Mouse (Mus musculus) MEL (cell line): ENCODE results near the gene Rtl1.

ENCODE experiments used
- CTCF ChIP-seq, 3 experiments: IDR thresholded peaks in 2 of 3; conservative IDR thresholded peaks in 1 of 3; 2 replicates each; pipeline ENCODE4 v1.5.1; 2011 to 2012; ENCODE audit warnings: low read length in 3 of 3, low read depth in 2 of 3, mild to moderate bottlenecking in 2 of 3, improper control_type of control experiment in 1 of 3, inconsistent platforms in 1 of 3, mixed read lengths in 1 of 3, moderate library complexity in 1 of 3; ENCODE audit not compliant: control insufficient read depth in 1 of 3, insufficient read depth in 1 of 3, poor library complexity in 1 of 3, severe bottlenecking in 1 of 3
- E2F4 ChIP-seq: IDR thresholded peaks from 2 replicates; pipeline ENCODE4 v1.6.1; 2011; ENCODE audit warnings: low read depth, low read length, improper control_type of control experiment, borderline replicate concordance
- MYB ChIP-seq: IDR thresholded peaks from 2 replicates; pipeline ENCODE4 v1.6.1; 2011; ENCODE audit warnings: mild to moderate bottlenecking, low read depth, low read length, improper control_type of control experiment
- MYC ChIP-seq: IDR thresholded peaks from 2 replicates; pipeline ENCODE4 v1.6.1; 2011; ENCODE audit warnings: low read depth, mild to moderate bottlenecking, low read length, improper control_type of control experiment, moderate library complexity
- POLR2A ChIP-seq, 2 experiments: IDR thresholded peaks; 2 replicates each; pipeline ENCODE4 v1.6.1; 2011 to 2012; ENCODE audit warnings: low read length in 2 of 2, mild to moderate bottlenecking in 2 of 2, control low read depth in 1 of 2, improper control_type of control experiment in 1 of 2, low read depth in 1 of 2, moderate library complexity in 1 of 2; ENCODE audit not compliant: control insufficient read depth in 1 of 2, insufficient read depth in 1 of 2, poor library complexity in 1 of 2
- TBP ChIP-seq: IDR thresholded peaks from 2 replicates; pipeline ENCODE4 v1.8.0; 2011; ENCODE audit warnings: low read depth, low read length, improper control_type of control experiment
- ZKSCAN1 ChIP-seq: IDR thresholded peaks from 2 replicates; pipeline ENCODE4 v1.6.1; 2012; ENCODE audit warnings: low read depth, mild to moderate bottlenecking, inconsistent platforms, low read length, improper control_type of control experiment, moderate library complexity
- ZNF384 ChIP-seq: IDR thresholded peaks from 2 replicates; pipeline ENCODE4 v1.6.1; 2012; ENCODE audit warnings: low read depth, mild to moderate bottlenecking, inconsistent platforms, low read length, improper control_type of control experiment

GRCm38 (mm10) chr12:109595753-109596152, 4.4 kb downstream of the Rtl1 start:
- TF ChIP-seq MYB: no peak
- TF ChIP-seq POLR2A (IDR thresholded peaks at IDR 0.05; ENCODE audit: control insufficient read depth in 1 of 2, insufficient read depth in 1 of 2, low read depth in 1 of 2, low read length in 2 of 2, poor library complexity in 1 of 2): no peak
- TF ChIP-seq MYC: no peak
- no peak for TF ChIP-seq CTCF (IDR thresholded peaks at IDR 0.05 in 2 of 3, conservative IDR thresholded peaks at IDR 0.05 in 1 of 3; ENCODE audit: control insufficient read depth in 1 of 3, insufficient read depth in 1 of 3, low read depth in 2 of 3, low read length in 3 of 3, poor library complexity in 1 of 3, severe bottlenecking in 1 of 3)
- no peak for TF ChIP-seq E2F4
- no peak for TF ChIP-seq ZKSCAN1
- no peak for TF ChIP-seq ZNF384
- no peak for TF ChIP-seq TBP
